Mouse (Mus musculus): ENCODE results near the gene Bmp7. TPM values are rescaled to one million over a fixed set of nuclear protein-coding genes. Genes with fewer than 3 reads are reported as not detected.

Bmp7 gene
- polyA plus RNA-seq, 1 experiment from 2014 or later = 12.3 TPM

DNA sequence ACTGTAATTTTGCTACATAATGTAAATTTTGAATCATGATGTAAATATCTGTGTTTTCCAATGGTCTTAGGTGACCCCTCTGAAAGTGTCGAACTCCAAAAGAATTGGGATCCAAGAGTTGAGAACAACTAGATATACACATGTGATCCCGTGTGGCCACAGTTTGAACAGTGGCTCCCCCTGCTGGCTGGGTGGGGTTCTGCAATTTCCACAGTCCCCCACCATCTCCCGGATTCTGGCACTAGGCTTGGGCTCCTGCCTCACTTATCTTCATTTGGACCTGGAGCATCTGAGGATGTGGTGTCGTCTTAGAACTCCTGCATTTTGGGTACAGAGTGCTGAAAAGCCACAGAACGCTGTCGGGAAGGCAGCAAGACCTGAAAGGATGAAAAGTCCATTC lies 91.9 kb downstream of the Bmp7 start:
- in situ Hi-C loops (cut with MboI; ENCODE audit: low pct_unique_long_range_greater_than_20kb) = no loop called here
- no peak for ATAC-seq
- CTCF ChIA-PET = no interaction called here
- no peak for DNase-seq (ENCODE audit: low read depth, low spot score)
- TF ChIP-seq CTCF (IDR thresholded peaks at IDR 0.05) = no peak
- no peaks in the 10 kb centered on the region for H3K27me3 ChIP-seq
- POLR2A ChIA-PET = no interaction called here

DNA sequence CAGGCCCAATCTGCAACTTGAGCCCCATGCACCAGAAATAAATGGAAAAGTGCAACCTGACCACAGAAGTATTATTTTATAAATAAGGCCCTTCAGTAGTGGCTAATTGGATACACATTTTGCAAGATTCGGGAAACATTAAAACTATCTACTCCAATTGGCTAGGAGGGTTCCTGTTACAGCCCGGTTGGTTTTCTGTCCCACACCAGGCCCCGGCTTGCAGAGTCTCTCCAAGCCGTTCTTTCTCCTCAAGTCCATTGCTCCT lies 93.9 kb downstream of the Bmp7 start:
- no peak for DNase-seq (ENCODE audit: low read depth, low spot score)
- ChIA-PET POLR2A (no interaction called here), CTCF (no interaction called here)
- ATAC-seq = no peak
- TF ChIP-seq CTCF (IDR thresholded peaks at IDR 0.05) = no peak
- in situ Hi-C loops (cut with MboI; ENCODE audit: low pct_unique_long_range_greater_than_20kb) = no loop called here
- no peaks in the 10 kb centered on the region for H3K27me3 ChIP-seq

DNA sequence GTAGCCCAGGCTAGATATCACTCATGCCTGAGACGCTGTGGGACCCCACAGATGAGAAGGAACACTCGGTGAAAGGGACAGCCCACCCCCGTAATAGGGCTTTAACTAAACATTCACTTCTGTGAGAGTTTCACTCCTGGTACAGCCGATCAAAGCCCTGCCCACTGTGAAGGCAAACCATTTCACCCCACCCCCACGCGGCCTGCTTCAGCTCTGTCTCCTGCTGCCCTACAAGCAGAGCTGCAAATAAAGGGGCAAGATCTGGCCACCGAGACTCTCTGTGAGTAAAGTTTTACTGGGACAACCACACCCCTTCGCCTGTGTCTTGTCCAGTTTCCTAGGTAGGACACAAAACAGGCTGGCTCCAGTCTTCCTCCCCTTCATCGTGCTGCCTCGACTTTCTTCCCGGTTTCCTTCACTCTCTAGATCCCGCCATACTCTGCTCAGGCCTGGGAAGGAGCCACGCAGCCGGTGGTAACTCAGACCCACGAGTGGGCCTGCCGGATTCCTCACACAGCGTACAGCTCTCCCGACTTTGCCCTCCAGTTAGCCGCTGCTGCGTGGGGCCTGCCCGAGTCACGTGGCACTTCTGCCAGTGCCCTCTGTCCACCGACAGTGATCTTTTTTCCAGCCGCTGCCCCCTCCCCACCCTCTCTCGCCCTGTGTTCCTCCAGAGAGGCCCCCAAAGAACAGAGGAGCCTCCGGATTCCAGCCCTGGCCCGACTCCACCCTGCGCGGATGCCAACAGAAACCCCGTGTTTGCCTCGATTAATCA lies 94.4 kb downstream of the Bmp7 start:
- no peak for TF ChIP-seq CTCF (IDR thresholded peaks at IDR 0.05)
- ChIA-PET POLR2A (no interaction called here), CTCF (no interaction called here)
- ATAC-seq (no peak), DNase-seq (ENCODE audit: low read depth, low spot score) (no peak)
- no peaks in the 10 kb centered on the region for H3K27me3 ChIP-seq
- in situ Hi-C loops (cut with MboI; ENCODE audit: low pct_unique_long_range_greater_than_20kb) = no loop called here

DNA sequence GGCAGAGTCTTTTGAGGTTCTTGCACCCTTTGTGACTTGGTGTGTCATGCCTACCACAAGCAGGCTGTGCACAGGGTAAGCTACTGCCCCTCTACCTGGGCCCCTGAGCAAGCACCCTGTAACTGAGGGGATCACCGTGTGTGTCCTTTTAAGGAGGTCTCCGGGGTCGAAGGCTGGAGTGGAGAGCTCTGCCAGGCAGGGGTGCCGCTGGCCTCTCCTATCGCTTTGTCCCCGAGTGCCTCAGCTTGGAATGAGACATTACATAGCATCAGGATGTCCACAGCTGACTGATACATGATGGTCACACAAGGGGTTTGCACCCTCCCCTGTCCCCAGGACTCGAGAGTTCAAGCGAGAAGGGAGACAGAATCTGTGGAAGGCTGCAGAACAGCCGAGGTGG lies 96.2 kb downstream of the Bmp7 start:
- TF ChIP-seq CTCF (IDR thresholded peaks at IDR 0.05) = no peak
- in situ Hi-C loops (cut with MboI; ENCODE audit: low pct_unique_long_range_greater_than_20kb) = no loop called here
- ChIA-PET CTCF (no interaction called here), POLR2A (no interaction called here)
- H3K27me3 ChIP-seq = no peaks in the 10 kb centered on the region
- no peak for ATAC-seq
- DNase-seq (ENCODE audit: low read depth, low spot score) = no peak

- no peak for DNase-seq (ENCODE audit: low read depth, low spot score)
- ATAC-seq = no peak
- POLR2A ChIA-PET = no interaction called here
- in situ Hi-C loops (cut with MboI; ENCODE audit: low pct_unique_long_range_greater_than_20kb) = no loop called here
- CTCF ChIA-PET = no interaction called here
- TF ChIP-seq CTCF (IDR thresholded peaks at IDR 0.05) = no peak
- H3K27me3 ChIP-seq = no peaks in the 10 kb centered on the region
Observed at GRCm38 (mm10) chr2:172842306-172842705, 97.8 kb downstream of the Bmp7 start.

GRCm38 (mm10) chr2:172840905-172841750 lies 99.0 kb downstream of the Bmp7 start:
- POLR2A ChIA-PET = no interaction called here
- ATAC-seq = no peak
- no peaks in the 10 kb centered on the region for H3K27me3 ChIP-seq
- CTCF ChIA-PET = no interaction called here
- in situ Hi-C loops (cut with MboI; ENCODE audit: low pct_unique_long_range_greater_than_20kb) = no loop called here
- TF ChIP-seq CTCF (IDR thresholded peaks at IDR 0.05) = no peak
- no peak for DNase-seq (ENCODE audit: low read depth, low spot score)

GRCm38 (mm10) chr2:172839317-172839980 lies 100.7 kb downstream of the Bmp7 start:
- CTCF ChIA-PET = interaction anchor here (0.6 to 3.0 kb wide), 2 partner anchors 160 to 1803 kb away, joined by 3 to 6 read pairs; no protein-coding TSS in a partner anchor
- in situ Hi-C loops (cut with MboI; ENCODE audit: low pct_unique_long_range_greater_than_20kb) = no loop called here
- TF ChIP-seq CTCF (IDR thresholded peaks at IDR 0.05) = no peak
- POLR2A ChIA-PET = no interaction called here
- DNase-seq (ENCODE audit: low read depth, low spot score) (no peak), ATAC-seq (peak; percentile 33)
- no peaks in the 10 kb centered on the region for H3K27me3 ChIP-seq

DNA sequence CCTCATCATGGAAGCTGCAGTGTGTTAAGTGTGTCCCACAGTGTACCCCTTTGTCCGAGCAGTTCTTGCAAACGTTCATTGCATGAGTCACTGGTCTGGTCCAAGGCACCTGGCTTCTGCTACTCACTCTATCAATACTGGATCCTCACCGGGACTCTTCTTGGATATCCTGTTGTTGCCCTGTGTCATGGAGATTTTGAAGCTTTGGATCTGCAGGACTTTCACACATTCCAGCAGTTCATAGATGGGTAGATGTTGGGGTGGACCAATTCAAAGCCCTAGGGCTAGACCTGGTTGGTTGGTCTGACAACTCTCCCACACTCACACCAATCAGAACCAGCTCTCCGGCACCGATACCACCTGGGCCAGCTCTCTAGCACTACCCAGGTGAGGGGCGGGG lies 103.6 kb downstream of the Bmp7 start:
- ChIA-PET POLR2A (no interaction called here), CTCF (interaction anchor here (3.0 kb wide), 1 partner anchor 163 kb away, joined by 6 read pairs; no protein-coding TSS in a partner anchor)
- in situ Hi-C loops (cut with MboI; ENCODE audit: low pct_unique_long_range_greater_than_20kb) = no loop called here
- DNase-seq (ENCODE audit: low read depth, low spot score) (no peak), ATAC-seq (no peak)
- no peak for TF ChIP-seq CTCF (IDR thresholded peaks at IDR 0.05)
- H3K27me3 ChIP-seq = no peaks in the 10 kb centered on the region

DNA sequence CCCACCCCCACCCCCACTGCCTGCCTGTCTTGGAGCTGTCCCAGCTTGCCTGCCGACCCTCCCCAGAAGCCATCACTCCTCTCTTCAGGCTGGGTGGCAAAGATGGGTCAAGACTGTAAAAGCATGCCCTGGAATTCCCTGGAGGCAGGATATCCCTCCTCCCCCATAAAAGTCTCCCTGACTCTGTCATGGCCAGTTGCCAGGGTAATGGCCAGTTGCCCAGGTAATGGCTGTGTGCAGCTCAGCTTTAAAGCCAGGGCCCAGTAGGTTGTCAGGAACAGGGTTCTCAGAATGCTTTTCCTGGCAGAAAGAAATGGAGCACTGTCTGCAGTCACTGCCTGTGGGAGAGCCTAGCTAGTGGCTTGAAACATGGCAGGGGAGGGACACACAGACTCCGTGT lies 106.9 kb downstream of the Bmp7 start:
- POLR2A ChIA-PET = interaction anchor here (0.6 kb wide), 2 partner anchors 129 to 166 kb away, joined by 3 read pairs; no protein-coding TSS in a partner anchor
- no peak for TF ChIP-seq CTCF (IDR thresholded peaks at IDR 0.05)
- in situ Hi-C loops (cut with MboI; ENCODE audit: low pct_unique_long_range_greater_than_20kb) = loop anchor here (5.0 kb wide), 2 partner anchors 164 to 259 kb away; no protein-coding TSS in a partner anchor
- H3K27me3 ChIP-seq = no peaks in the 10 kb centered on the region
- no peak for ATAC-seq
- no peak for DNase-seq (ENCODE audit: low read depth, low spot score)
- CTCF ChIA-PET = interaction anchor here (0.9 to 4.8 kb wide), 3 partner anchors 25 to 163 kb away, joined by 3 to 26 read pairs (median 10); no protein-coding TSS in a partner anchor

- POLR2A ChIA-PET = no interaction called here
- CTCF ChIA-PET = interaction anchor here (1.0 to 4.8 kb wide), 6 partner anchors 9 to 257 kb away, joined by 3 to 26 read pairs (median 4); no protein-coding TSS in a partner anchor
- H3K27me3 ChIP-seq = no peaks in the 10 kb centered on the region
- in situ Hi-C loops (cut with MboI; ENCODE audit: low pct_unique_long_range_greater_than_20kb) = loop anchor here (5.0 kb wide), 2 partner anchors 166 to 261 kb away; no protein-coding TSS in a partner anchor
- ATAC-seq = no peak
- TF ChIP-seq CTCF (IDR thresholded peaks at IDR 0.05) = no peak
- DNase-seq (ENCODE audit: low read depth, low spot score) = no peak
Observed at GRCm38 (mm10) chr2:172831762-172832161, 108.4 kb downstream of the Bmp7 start.

All from Patski (cell line).